Mouse (Mus musculus) C2C12 (cell line): Measurements from ENCODE around the gene Kat6b.

Source experiments
- CEBPB ChIP-seq: IDR thresholded peaks from one replicate; pipeline ENCODE4 v1.6.1; 2011; ENCODE audit warnings: low read depth, mild to moderate bottlenecking, control low read depth, moderate library complexity
- CTCF ChIP-seq: IDR thresholded peaks from one replicate; pipeline ENCODE4 v1.5.1; 2011; ENCODE audit not compliant: control insufficient read depth, insufficient read depth, insufficient read length
- MAX ChIP-seq: IDR thresholded peaks from one replicate; pipeline ENCODE4 v1.6.1; 2011; ENCODE audit warnings: mild to moderate bottlenecking, control low read depth
- MYOG ChIP-seq: IDR thresholded peaks from one replicate; pipeline ENCODE4 v1.6.1; 2011; ENCODE audit not compliant: control insufficient read depth, insufficient read length; ENCODE audit errors: extremely low read depth

DNA sequence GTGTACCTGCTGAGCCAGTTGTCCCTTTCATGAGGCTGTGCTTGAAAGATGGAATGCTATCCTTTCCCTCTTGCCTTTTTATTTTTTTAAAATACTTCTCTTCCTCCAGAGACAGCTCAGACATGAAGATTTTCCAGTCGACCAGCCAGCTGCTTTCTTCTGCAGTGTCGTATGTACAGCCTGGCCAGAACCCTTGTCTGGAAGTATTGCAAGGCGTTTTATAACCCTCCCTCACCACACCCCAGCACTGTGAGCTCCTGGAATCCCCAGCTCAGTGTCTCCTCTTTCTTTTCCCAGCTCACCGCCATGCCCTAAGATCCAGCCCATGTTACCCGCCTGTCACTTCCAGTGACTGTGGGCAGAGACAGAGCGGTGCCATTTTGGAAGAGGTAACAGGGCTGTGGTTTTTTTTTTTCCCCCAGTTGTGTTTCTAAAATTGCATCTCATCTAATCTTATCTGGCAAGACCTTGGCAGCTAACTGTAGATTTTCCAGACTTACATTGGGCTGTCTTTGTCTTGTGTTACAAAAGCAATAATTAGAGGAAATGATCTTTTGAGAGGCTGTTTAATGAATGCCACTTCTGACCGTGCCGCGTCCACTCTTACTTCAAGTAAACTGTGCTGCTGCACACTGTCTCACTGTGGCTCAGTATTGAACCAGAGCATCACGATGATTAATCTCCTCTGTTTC is 77.4 kb downstream of the Kat6b start:
- TF ChIP-seq CTCF = no peak
- TF ChIP-seq CEBPB = no peak
- TF ChIP-seq MAX = no peak
- no peak for TF ChIP-seq MYOG
